In genomic region chr5:21056595-21056994, GRCm38 (mm10) we compare ENCODE assay signal across 8 mouse cellular contexts. TPM values are rescaled to one million over a fixed set of nuclear protein-coding genes. Genes with fewer than 3 reads are reported as not detected.
DNase-seq lines count a peak whose midpoint lies in the region; ATAC-seq and TF ChIP-seq lines count a peak whose summit lies in the region.

No protein-coding gene starts in this region.

- H3K9me3 ChIP-seq in heart, embryonic 16.5 days (replicated peaks; ENCODE audit: control insufficient read depth, low read length) = no peaks in the 10 kb centered on the region
- no peaks in the 10 kb centered on the region for H3K9me3 ChIP-seq in MEL (replicated peaks; ENCODE audit: insufficient read depth, low read length)
- no peaks in the 10 kb centered on the region for H3K9me3 ChIP-seq in forebrain, postnatal 0 days (ENCODE audit: low read length)

- TF ChIP-seq EP300 in MEL (IDR thresholded peaks at IDR 0.05; ENCODE audit: low read depth in 1 of 2, low read length in 2 of 2) = no peak; a peak in 1 of 4 replicates

- peak overlapping the region; percentile 96 for H3K27ac ChIP-seq in heart, embryonic 16.5 days (ENCODE audit: low read length)
- H3K27ac ChIP-seq in MEL (ENCODE audit: control insufficient read depth, low read depth, low read length) = peak overlapping the region; percentile 93
- H3K27ac ChIP-seq in forebrain, postnatal 0 days (ENCODE audit: low read depth, low read length) = peak overlapping the region; percentile 98
- H3K27ac ChIP-seq in macrophage = peak overlapping the region; percentile 79

- H3K4me2 ChIP-seq in heart, embryonic 16.5 days (ENCODE audit: low read depth, low read length) = peak overlapping the region; percentile 62
- H3K4me2 ChIP-seq in forebrain, postnatal 0 days (ENCODE audit: low read depth) = peak overlapping the region; percentile 45

- H3K79me2 ChIP-seq in MEL (ENCODE audit: control insufficient read depth, insufficient read depth, low read length, poor library complexity) = peaks cover 34% of the 10 kb centered on the region
- H3K79me2 ChIP-seq in macrophage (ENCODE audit: inconsistent target) = peaks cover 35% of the 10 kb centered on the region

- WGBS in heart, embryonic 16.5 days = 4% methylated on average over 8 of the region's 8 CpGs
- 10% methylated on average over 8 of the region's 8 CpGs for WGBS in forebrain, postnatal 0 days
- WGBS in macrophage (ENCODE audit: missing documents) = under 1% methylated on average over 8 of the region's 8 CpGs

- H3K4me1 ChIP-seq in heart, embryonic 16.5 days (ENCODE audit: control insufficient read depth, insufficient read depth, low read length) = peaks cover 12% of the 10 kb centered on the region
- H3K4me1 ChIP-seq in MEL (ENCODE audit: control insufficient read depth in 1 of 2, insufficient read depth in 2 of 2, low read length in 2 of 2) = peaks cover 14 to 21% of the 10 kb centered on the region in 2 experiments
- H3K4me1 ChIP-seq in forebrain, postnatal 0 days (ENCODE audit: insufficient read depth) = peaks cover 13% of the 10 kb centered on the region

- no peak for TF ChIP-seq RAD21 in MEL (IDR thresholded peaks at IDR 0.05; ENCODE audit: low read depth, low read length)

- H3K36me3 ChIP-seq in heart, embryonic 16.5 days (ENCODE audit: control insufficient read depth, insufficient read depth) = no peaks in the 10 kb centered on the region
- H3K36me3 ChIP-seq in MEL (ENCODE audit: control insufficient read depth in 1 of 2, insufficient read depth in 2 of 2, low read length in 2 of 2) (peaks cover 0 to 23% of the 10 kb centered on the region in 2 experiments; a peak in 2 of 4 replicates), macrophage (ENCODE audit: inconsistent target) (no peaks in the 10 kb centered on the region)
- no peaks in the 10 kb centered on the region for H3K36me3 ChIP-seq in forebrain, postnatal 0 days (ENCODE audit: insufficient read depth)

- H3K9ac ChIP-seq in heart, embryonic 16.5 days (ENCODE audit: low read length) = peak overlapping the region; percentile 80
- peak overlapping the region; percentile 85 for H3K9ac ChIP-seq in MEL (ENCODE audit: control insufficient read depth, low read depth, low read length, poor library complexity, severe bottlenecking)
- H3K9ac ChIP-seq in forebrain, postnatal 0 days = peak overlapping the region; percentile 97

- TF ChIP-seq POLR2A in MEL (IDR thresholded peaks at IDR 0.05; ENCODE audit: control insufficient read depth in 1 of 2, insufficient read depth in 1 of 2, low read depth in 1 of 2, low read length in 2 of 2, poor library complexity in 1 of 2) = no peak

- DNase-seq in heart, postnatal 36 days = no peak
- DNase-seq in MEL (ENCODE audit: low read depth, low spot score) = peak; percentile 78
- no peak for DNase-seq in forebrain, postnatal 0 days
- no peak for DNase-seq in T-cell, adult 2 months (ENCODE audit: low spot score)
- no peak for DNase-seq in frontal cortex, adult 2 months (ENCODE audit: extremely low spot score in 1 of 2, low spot score in 1 of 2)
- DNase-seq in ovary, adult 18-20 months (ENCODE audit: low spot score) = no peak

- H3K4me3 ChIP-seq in heart, embryonic 16.5 days (ENCODE audit: low read length) = peak overlapping the region; percentile 76
- peak overlapping the region; percentile 74 to 93 for H3K4me3 ChIP-seq in MEL (ENCODE audit: control insufficient read depth in 1 of 2, insufficient read depth in 1 of 2, low read depth in 2 of 2, low read length in 2 of 2)
- H3K4me3 ChIP-seq in forebrain, postnatal 0 days (ENCODE audit: low read depth, low read length) = peak overlapping the region; percentile 98
- H3K4me3 ChIP-seq in macrophage (ENCODE audit: inconsistent target) = peak overlapping the region; percentile 89

- H3K27me3 ChIP-seq in heart, embryonic 16.5 days (ENCODE audit: control insufficient read depth, insufficient read depth, low read length) = no peaks in the 10 kb centered on the region
- H3K27me3 ChIP-seq in MEL (ENCODE audit: control insufficient read depth in 1 of 2, insufficient read depth in 2 of 2, low read length in 2 of 2) = no peaks in the 10 kb centered on the region
- no peaks in the 10 kb centered on the region for H3K27me3 ChIP-seq in forebrain, postnatal 0 days (ENCODE audit: insufficient read depth, low read length)

- intact Hi-C loops in heart, postnatal 36 days (cut with DNase I) = loop anchor here (5.0 kb wide), 3 partner anchors 131 to 196 kb away; partner anchors contain the start of gene Gsap

- ATAC-seq in heart, embryonic 16.5 days (replicated peaks; ENCODE audit: extremely low read depth, insufficient read depth, low FRiP score) = no peak
- ATAC-seq in forebrain, postnatal 0 days = no peak

- no peak for TF ChIP-seq CTCF in MEL (IDR thresholded peaks at IDR 0.05 in 2 of 3, conservative IDR thresholded peaks at IDR 0.05 in 1 of 3; ENCODE audit: control insufficient read depth in 1 of 3, insufficient read depth in 1 of 3, low read depth in 2 of 3, low read length in 3 of 3, poor library complexity in 1 of 3, severe bottlenecking in 1 of 3)
- no peak for TF ChIP-seq CTCF in forebrain, postnatal 0 days (IDR thresholded peaks at IDR 0.05; ENCODE audit: low read depth)

TF ChIP-seq in MEL, 35 proteins besides CTCF, POLR2A, EP300 and RAD21:
- TF ChIP-seq MXI1 (IDR thresholded peaks at IDR 0.05; ENCODE audit: low read depth, low read length) (peak; percentile 81), SIN3A (IDR thresholded peaks at IDR 0.05; ENCODE audit: low read length) (0 out of 2 replicates have a peak, but pooled peaks have one; percentile 28), ZKSCAN1 (IDR thresholded peaks at IDR 0.05; ENCODE audit: low read depth, low read length) (no peak), ZNF384 (IDR thresholded peaks at IDR 0.05; ENCODE audit: low read depth, low read length) (peak; percentile 54; the same call in 1 of the 2 replicates), HCFC1 (IDR thresholded peaks at IDR 0.05; ENCODE audit: low read depth, low read length) (no peak), MYC (IDR thresholded peaks at IDR 0.05; ENCODE audit: low read depth, low read length) (peak; percentile 35; the same call in 1 of the 2 replicates), USF2 (IDR thresholded peaks at IDR 0.05; ENCODE audit: borderline replicate concordance in 1 of 2, insufficient read depth in 1 of 2, low read depth in 1 of 2, low read length in 2 of 2) (no peak), ETS1 (IDR thresholded peaks at IDR 0.05; ENCODE audit: low read depth, low read length) (no peak), POLR2AphosphoS2 (IDR thresholded peaks at IDR 0.05; ENCODE audit: low read length) (no peak), ELF1 (IDR thresholded peaks at IDR 0.05; ENCODE audit: low read depth, low read length) (no peak), MAX (IDR thresholded peaks at IDR 0.05; ENCODE audit: low read length) (peak; percentile 33; the same call in 1 of the 2 replicates)

RNA-seq across cellular contexts. Expression of gene Ptpn12, which starts 0.9 kb away (rescaled TPM):
- polyA plus RNA-seq in heart, embryonic 16.5 days (2015; fragmentation: Nextera tagmentation; extraction: Ambion mirVana) = 16.3 and 19.1 TPM in 2 replicates
- 10 to 100 TPM; 31.3 to 33.2 TPM for total RNA-seq in heart, postnatal 36 days (2021)
- 14.8 and 23.2 TPM in 2 replicates for total RNA-seq in MEL (2012; rRNA removed)
- 100 to 1,000 TPM in 1 of 2 experiments, 10 to 100 TPM in 1; 58.2 to 177 TPM for polyA plus RNA-seq in MEL (2012; ENCODE audit: insufficient read depth in 1 of 2, insufficient read length in 2 of 2, low read depth in 1 of 2, low replicate concordance in 2 of 2, missing spikeins in 1 of 2)
- total RNA-seq in forebrain, postnatal 0 days (2014; rRNA removed) = 27.7 and 31.8 TPM in 2 replicates
- 10.9 and 12.1 TPM in 2 replicates for polyA plus RNA-seq in forebrain, postnatal 0 days (2015; fragmentation: Nextera tagmentation; extraction: Ambion mirVana)
- total RNA-seq in macrophage (2018; cell fraction: chromatin; rRNA removed) = 100 to 1,000 TPM in 13 of 26 experiments, 10 to 100 TPM in 13; 41.7 to 403 (median 99.6) TPM
- total RNA-seq in macrophage (2018; cell fraction: cytosol; rRNA removed) = 100 to 1,000 TPM in 2 of 26 experiments, 10 to 100 TPM in 24; 28.4 to 126 (median 45.4) TPM
- total RNA-seq in macrophage (2018; cell fraction: nucleus; rRNA removed) = 100 to 1,000 TPM in 9 of 26 experiments, 10 to 100 TPM in 17; 36.4 to 196 (median 70.5) TPM
- polyA plus RNA-seq in macrophage (2018) = 43.2 to 77.5 TPM (median 55.5 TPM) in 3 replicates
- 57.8 and 64.0 TPM in 2 replicates for polyA plus RNA-seq in frontal cortex, adult 2 months (2012; rRNA removed)
